Mouse (Mus musculus) bone marrow macrophage, adult 2 months (primary cell): Measurements from ENCODE around the gene Lipe.

ENCODE experiments used
- CTCF ChIP-seq: IDR thresholded peaks from 2 replicates; pipeline ENCODE4 v1.5.1; 2012; ENCODE audit warnings: low read depth, mild to moderate bottlenecking, low read length, moderate library complexity
- POLR2A ChIP-seq: IDR thresholded peaks from 2 replicates; pipeline ENCODE4 v1.6.1; 2012; ENCODE audit warnings: mild to moderate bottlenecking, low read depth, low read length, borderline replicate concordance

DNA sequence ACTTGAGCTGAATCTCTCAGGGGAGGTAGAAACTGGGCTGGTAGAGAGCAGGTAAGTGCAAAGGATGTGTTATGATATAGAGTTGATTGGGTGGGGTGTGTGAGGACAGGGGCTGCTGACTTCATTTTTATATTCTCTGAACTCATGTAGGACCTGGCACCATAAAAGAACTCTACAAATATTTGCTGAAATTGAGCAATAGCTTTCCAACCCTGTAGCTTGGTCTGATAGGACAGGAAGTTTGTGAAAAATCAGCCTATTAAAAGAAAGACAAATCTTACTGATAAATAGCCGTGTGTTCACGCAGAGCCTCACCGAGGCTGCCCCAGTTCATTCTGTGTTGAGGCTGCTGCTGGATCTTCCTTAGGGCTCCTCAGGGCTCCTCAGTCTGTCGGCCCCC lies 21.4 kb upstream of the Lipe start:
- no peak for TF ChIP-seq CTCF
- no peak for TF ChIP-seq POLR2A
